Mouse (Mus musculus) erythroid progenitor cell, adult 5-6 weeks (primary cell): ENCODE data around the gene Sema6d. TPM values are rescaled to one million over a fixed set of nuclear protein-coding genes. Genes with fewer than 3 reads are reported as not detected.

ENCODE experiments used
- ATAC-seq: replicated peaks from 2 replicates; pipeline ENCODE4 v1.8.0; 2016; ENCODE audit warnings: moderate number of reproducible peaks, mild to moderate bottlenecking, moderate TSS enrichment, inconsistent platforms; ENCODE audit not compliant: poor library complexity, low FRiP score, severe bottlenecking
- total RNA-seq, 2 experiments: library from RNA; stranded (forward) in 1 of 2; stranded (reverse) in 1 of 2; fragments of 150-400 nt in 1 of 2; fragments of 186-747, 209-891 nt in 1 of 2; gene quantifications; 2 replicates each; pipeline versions ENCODE4 v1.2.3 to v1.2.4; 2015 to 2017; ENCODE audit warnings: low replicate concordance in 2 of 2

Sema6d gene
- total RNA-seq, 2 experiments from 2014 or later, result 1.3 to 5.0 TPM

DNA sequence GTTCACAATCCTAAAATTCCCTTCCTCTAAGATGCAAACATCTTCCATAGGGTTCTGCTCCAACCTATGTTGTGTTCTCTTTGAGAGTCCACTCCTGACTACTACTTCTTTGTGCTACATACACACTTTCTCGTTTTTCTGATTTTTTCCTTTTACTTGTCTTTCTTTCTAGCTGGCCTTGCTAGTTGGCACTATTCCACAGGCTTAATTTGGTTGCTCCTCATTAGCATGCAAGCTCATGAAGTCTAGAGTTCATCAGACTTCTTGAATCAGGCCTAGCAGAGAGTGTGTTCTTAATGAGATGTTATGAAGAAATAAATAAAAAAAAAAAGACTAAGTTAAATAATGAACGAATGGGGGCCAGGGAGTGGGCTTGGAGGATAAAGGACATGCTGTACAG, 368.3 kb downstream of the Sema6d start:
- no peak for ATAC-seq

DNA sequence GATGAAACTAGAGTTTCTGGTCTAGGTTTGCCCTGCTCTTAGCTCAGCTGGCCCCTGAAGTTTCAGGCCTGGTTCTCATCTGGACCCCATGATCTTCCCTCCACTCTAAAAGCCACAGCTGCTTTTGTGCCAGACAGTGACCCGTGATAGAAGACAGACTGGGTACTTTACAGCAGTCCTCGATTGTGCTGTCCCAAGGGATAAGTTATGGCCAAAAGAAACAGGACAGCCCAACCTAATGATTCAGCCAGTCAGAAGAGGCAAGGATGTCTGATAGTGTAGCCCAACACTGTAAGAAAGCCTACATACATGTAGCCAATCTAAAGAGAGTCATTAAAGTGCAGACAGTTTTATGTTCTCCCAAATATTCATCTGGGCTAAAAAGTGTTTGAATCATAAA, 371.2 kb downstream of the Sema6d start:
- ATAC-seq, result no peak

- no peak for ATAC-seq
These were observed 371.6 kb downstream of the Sema6d start for GRCm38 (mm10) chr2:124461378-124461851.

DNA sequence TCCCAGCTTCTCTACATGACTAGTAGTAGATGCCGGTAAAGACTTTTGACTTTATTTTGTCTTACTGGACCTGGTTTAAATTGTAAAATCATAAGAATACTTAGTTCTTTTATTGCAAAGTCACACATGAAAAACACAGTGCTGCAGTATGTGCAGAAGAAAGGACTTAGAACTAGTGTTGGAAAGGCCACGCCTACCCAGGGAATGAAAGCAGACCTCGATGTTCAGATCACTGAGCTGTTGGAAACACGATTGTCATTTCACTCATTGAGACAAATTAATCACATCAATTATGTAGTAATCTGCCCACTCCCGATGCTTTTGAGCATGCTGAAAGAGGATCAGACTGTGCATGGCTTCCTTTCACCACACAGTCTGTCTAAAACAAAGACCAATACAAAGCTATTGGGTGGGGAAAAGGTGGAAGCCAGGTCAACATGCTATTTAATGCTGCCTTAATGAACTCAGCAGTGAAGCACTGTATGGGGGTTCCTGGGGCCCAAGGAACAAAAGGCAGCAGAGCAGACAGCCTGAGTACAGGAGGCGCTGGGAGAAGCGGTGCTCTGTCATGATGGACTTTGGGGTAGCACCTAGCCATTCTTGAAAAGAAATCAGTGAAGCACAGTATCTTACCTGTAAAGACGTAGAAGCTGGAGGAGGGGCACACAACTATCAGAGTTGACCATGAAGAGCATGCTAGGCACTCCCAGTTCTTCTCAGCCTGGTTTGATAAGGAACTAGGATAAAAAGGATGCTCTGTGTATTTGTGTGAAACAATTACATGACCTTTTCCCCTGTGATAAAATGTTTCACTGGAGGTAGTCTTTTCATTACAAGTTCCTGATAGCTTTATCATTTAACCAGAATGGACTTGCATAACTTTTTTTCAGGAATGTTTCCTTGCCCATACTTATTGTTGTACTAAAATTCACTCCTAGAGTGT, 375.5 kb downstream of the Sema6d start:
- ATAC-seq, result no peak

- ATAC-seq, result no peak
These were observed 377.7 kb downstream of the Sema6d start for GRCm38 (mm10) chr2:124467429-124467828.

DNA sequence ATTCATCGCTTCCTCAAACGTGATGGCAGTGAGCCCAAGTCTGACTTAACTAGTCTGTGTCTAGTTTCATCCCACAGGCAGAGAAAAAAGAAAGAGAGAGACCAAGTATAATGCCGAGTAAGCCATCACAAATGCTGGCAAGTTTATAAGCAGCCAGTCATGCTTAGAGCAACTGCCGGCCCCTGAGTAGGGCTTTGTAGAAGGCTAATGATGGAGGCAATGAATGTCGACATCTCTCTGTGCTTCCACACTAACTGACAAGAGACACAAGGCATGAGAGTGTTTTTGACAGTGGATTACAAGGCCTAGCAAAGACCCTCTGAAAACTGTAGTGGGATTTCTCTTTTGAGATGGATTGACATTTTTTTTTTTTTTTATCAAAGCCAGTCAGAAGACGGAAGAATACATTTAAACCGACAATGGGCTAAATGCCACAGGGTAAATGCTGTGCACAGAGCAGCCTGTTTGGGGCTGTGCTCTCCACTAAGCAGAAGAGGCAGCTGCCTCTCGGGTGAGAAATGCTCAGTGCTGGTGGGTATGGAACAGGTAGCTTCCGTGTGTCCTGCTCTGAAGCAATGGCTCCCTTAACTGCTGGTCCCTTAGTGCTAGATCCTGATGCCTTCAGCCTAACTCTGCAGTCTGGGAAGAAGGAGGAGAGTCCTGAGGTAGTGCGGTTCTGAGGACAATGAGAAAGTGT, 380.7 kb downstream of the Sema6d start:
- no peak for ATAC-seq

GRCm38 (mm10) chr2:124472674-124473507, 383.1 kb downstream of the Sema6d start:
- no peak for ATAC-seq

- no peak for ATAC-seq
These were observed 388.1 kb downstream of the Sema6d start for GRCm38 (mm10) chr2:124477904-124478303.

- ATAC-seq, result no peak
These were observed 388.8 kb downstream of the Sema6d start for GRCm38 (mm10) chr2:124478526-124478925.

DNA sequence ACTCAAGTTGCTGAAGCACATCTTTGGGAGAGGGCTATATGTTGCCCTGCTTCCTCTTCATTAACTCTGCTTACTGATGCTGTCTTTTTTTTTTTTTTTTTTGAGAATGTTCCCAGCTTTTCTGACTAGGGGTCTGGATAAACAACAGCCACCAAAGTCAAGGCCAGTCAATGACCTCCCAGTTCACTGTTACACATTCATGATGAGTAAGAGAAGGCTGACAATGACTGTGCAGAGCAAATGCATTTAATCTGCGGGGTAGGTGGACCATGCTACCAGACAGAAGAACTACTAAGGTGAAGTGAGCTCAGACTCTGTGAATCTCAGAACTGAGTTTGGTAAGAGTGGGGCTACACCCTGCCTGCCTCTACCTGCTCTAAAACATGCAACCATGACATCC, 396.0 kb downstream of the Sema6d start:
- no peak for ATAC-seq

DNA sequence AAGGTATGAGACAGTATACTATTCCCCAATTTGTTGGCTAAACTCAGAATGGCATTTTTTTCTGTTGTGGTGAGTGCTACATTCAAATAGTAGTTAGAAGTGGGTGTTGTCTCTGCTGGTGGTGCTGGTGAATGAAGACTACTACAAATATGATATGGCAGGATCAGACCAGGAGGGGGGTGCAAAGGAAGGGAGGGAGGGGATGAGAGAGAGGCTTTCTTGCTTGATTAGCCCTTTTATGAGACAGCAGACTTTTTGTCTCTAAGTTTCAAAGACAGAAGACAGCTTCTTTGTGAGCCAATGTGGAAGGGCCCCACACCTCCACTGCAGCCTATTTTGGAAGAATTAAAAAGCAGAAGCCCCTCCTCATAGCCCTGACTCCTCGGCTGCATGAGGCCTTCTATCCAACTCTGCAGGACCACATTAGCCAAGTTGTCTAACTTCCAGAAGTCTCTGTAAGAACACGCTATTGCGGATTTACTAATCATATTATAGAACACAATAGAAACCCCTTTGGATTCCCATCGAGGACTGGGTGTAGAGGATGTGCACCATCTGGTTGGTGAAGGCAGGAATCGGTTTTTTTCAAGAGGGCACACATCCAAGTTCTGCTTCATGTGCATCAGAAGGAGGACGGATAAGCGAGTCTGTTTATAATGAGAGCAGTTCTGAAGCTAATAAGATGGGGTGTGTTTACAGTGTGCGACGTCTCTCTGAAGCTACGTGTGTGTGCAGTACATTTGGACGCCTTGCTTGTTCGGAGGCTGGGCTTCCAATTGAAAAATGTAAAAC, 400.4 kb downstream of the Sema6d start:
- ATAC-seq, result no peak

GRCm38 (mm10) chr2:124495751-124496150, 406.0 kb downstream of the Sema6d start:
- no peak for ATAC-seq

GRCm38 (mm10) chr2:124499670-124500069, 409.9 kb downstream of the Sema6d start:
- no peak for ATAC-seq

DNA sequence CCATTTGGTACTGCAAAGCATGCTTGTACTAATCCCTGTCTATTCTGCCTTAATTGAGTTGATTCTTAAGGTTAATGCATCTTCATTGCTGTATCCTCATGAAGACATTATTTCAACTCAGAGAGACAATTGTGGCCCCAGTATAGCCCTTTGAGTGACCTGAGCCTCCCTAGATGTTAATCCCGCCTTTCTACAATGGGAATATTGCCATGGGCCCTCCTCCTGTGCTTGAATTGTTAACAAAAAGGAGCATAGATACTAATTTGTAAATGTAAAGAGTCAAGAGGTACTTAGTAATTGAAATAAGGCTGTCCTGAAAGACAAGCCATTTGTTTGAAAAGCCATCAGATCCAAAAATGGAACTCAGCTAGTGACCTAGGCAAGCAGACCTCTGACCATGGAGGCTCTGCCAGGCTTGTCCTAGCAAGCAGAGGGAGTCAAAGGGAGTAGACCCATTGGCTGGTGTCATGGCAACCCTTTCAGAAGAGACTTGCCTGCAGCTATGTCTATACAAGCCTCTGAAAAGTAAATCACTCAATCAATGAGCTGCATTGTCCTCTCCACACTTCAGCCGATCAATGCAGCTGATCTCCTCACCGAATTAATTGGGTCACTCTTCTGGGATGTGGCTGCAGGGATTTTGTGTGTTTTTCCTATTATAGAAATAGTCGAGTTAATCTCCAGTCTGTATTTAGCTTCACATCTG, 416.2 kb downstream of the Sema6d start:
- ATAC-seq, result no peak

DNA sequence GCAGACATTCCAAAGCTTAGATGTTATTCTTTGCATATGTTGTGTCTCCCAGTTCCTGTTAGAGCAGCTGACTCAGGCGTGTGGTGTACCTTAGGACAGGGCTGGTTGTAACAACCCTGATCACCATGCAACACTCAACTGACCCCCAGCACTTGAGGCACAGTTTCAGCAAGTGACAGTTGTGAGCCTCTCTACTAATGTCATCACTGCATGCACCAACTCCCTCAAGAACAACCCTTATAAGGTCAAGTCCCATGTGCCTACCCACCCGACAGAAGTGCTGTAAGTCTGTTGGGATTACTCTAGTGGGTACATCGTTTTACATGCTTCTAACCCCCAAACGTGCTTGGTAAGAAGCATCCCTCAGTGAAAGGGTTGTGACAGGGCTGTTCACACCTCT, 418.0 kb downstream of the Sema6d start:
- ATAC-seq, result no peak

- no peak for ATAC-seq
These were observed 419.7 kb downstream of the Sema6d start for GRCm38 (mm10) chr2:124509479-124509878.

GRCm38 (mm10) chr2:124511826-124512225, 422.1 kb downstream of the Sema6d start:
- ATAC-seq, result no peak

DNA sequence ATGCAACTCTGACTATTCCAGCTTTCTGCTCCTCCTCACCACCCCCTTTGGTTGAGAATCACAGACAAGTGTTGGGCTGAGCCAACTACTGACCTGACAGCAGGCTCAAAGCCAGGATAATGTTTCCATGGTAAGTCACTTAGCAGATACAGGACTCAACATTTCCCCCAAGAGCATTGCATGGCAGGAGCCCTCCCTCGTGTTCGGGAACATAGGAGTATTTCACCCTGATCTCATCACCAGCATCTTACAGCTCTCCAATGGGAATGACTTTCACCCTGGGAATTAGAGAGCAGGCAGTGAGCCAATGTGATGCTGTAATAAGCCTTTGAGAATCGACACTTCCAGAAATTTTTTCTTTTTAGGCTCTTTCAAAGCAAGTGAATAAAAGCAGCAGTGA, 432.7 kb downstream of the Sema6d start:
- no peak for ATAC-seq

- no peak for ATAC-seq
These were observed 433.9 kb downstream of the Sema6d start for GRCm38 (mm10) chr2:124523667-124524066.
